Mouse (Mus musculus): ENCODE measurements around the gene Slc1a4. TPM values are rescaled to one million over a fixed set of nuclear protein-coding genes. Genes with fewer than 3 reads are reported as not detected.

Slc1a4 gene
- polyA plus RNA-seq, 1 experiment = 43.6 TPM

DNA sequence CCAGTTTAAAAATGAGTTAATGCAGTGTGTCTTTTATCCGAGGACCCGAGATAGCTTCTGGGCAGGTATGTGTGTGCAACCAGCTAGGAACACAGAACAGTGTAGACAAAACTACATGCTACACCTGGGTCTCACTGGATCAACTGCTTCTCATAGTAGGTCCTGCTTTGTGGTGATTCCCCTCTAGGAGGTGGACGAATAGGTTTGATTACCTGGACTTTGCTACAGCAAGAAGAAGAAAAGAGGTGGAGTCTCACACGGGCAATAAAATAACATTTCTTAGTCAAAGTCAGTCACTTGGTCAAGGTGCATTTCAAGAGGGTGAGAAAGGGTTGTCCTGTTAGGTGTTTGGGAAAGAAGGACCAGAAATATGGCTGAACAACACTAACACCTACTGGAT is 11.4 kb upstream of the Slc1a4 start:
- DNase-seq (ENCODE audit: low read depth) = no peak
- TF ChIP-seq POLR2A (IDR thresholded peaks at IDR 0.05; ENCODE audit: borderline replicate concordance, extremely low read depth, insufficient read depth, insufficient read length, poor library complexity, severe bottlenecking) (no peak), CTCF (IDR thresholded peaks at IDR 0.05; ENCODE audit: borderline replicate concordance, extremely low read depth, insufficient read depth, insufficient read length) (no peak)

GRCm38 (mm10) chr11:20341598-20341997 is 9.1 kb upstream of the Slc1a4 start:
- DNase-seq (ENCODE audit: low read depth) = no peak
- no peak for TF ChIP-seq POLR2A (IDR thresholded peaks at IDR 0.05; ENCODE audit: borderline replicate concordance, extremely low read depth, insufficient read depth, insufficient read length, poor library complexity, severe bottlenecking)
- no peak for TF ChIP-seq CTCF (IDR thresholded peaks at IDR 0.05; ENCODE audit: borderline replicate concordance, extremely low read depth, insufficient read depth, insufficient read length)

GRCm38 (mm10) chr11:20338703-20339102 is 6.2 kb upstream of the Slc1a4 start:
- DNase-seq (ENCODE audit: low read depth) = no peak
- no peak for TF ChIP-seq POLR2A (IDR thresholded peaks at IDR 0.05; ENCODE audit: borderline replicate concordance, extremely low read depth, insufficient read depth, insufficient read length, poor library complexity, severe bottlenecking)
- no peak for TF ChIP-seq CTCF (IDR thresholded peaks at IDR 0.05; ENCODE audit: borderline replicate concordance, extremely low read depth, insufficient read depth, insufficient read length)

GRCm38 (mm10) chr11:20334301-20334700 is 1.8 kb upstream of the Slc1a4 start:
- DNase-seq (ENCODE audit: low read depth) = no peak
- no peak for TF ChIP-seq POLR2A (IDR thresholded peaks at IDR 0.05; ENCODE audit: borderline replicate concordance, extremely low read depth, insufficient read depth, insufficient read length, poor library complexity, severe bottlenecking)
- TF ChIP-seq CTCF (IDR thresholded peaks at IDR 0.05; ENCODE audit: borderline replicate concordance, extremely low read depth, insufficient read depth, insufficient read length) = no peak

DNA sequence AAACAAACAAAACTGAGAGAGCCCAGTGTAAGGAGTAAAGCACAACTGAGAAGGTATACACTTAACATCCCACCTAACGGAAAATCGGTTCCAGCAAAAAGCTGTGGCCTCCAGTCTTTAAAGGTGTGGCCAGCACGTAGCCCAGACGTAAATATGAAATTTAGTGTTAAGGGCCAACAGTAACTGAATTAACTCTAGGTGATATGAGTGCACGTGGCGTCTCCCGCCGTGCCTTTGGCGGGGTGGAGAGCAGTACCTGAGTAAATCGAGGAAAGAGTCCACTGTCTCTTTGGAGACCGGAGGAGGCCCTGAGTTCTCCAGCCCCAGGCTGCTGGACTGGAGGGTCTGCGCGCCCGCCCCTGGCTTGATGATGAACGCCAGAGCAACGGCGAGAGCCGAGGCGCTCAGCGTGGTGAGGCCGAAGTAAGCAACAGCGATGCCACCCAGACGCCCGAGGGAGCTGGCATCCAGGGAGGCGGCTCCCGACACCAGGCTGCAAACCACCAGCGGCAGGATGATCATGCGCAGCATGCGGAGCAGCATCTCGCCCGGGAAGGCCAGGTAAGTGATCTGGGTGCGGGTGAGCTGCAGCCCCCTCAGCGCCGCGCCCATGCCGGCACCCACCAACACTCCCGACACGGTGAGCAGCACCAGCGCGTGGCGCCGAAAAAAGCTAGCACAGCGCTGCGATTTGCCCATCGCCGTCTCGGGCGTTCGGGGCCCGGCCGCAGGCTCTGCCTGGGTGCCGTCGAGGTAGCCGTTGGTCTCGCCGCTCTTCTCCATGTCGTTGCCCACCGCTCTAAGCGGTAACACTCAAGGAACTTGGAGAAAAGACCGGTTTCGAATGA is 599 bp downstream of the Slc1a4 start:
- peak; percentile 70 for DNase-seq (ENCODE audit: low read depth)
- no peak for TF ChIP-seq POLR2A (IDR thresholded peaks at IDR 0.05; ENCODE audit: borderline replicate concordance, extremely low read depth, insufficient read depth, insufficient read length, poor library complexity, severe bottlenecking)
- TF ChIP-seq CTCF (IDR thresholded peaks at IDR 0.05; ENCODE audit: borderline replicate concordance, extremely low read depth, insufficient read depth, insufficient read length) = no peak

DNA sequence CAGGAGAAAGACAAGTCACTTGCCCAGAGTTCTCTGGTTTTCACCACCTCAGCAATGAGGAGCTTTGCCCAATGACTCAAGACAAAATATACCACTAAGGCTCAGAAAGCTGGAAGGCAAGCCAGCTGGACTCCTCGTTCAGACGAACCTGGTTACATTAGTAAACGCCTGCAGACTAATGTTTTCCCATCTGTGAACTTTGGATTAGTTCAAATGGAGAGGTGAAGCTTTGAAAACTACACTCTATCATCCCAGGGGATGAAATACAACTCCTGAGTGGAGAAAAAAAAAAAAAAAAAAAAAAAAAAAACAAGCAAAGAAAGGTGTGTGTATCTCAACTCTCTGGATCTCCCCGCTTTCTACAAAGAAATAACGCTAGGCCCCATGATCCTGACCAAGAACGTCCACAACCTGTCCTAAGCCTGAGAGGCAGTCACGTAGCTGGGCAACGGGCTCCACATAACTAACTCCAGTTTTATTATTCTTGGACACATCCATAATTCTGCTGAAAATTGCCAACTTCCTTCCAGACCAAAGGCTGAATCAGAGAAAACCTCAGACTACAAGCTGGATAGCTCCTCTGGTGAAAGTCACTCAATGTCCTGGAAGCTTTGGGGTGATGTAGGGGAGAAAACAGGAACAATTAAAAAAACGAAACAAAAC is 1.4 kb downstream of the Slc1a4 start:
- DNase-seq (ENCODE audit: low read depth) = peak; percentile 25
- TF ChIP-seq POLR2A (IDR thresholded peaks at IDR 0.05; ENCODE audit: borderline replicate concordance, extremely low read depth, insufficient read depth, insufficient read length, poor library complexity, severe bottlenecking) (no peak), CTCF (IDR thresholded peaks at IDR 0.05; ENCODE audit: borderline replicate concordance, extremely low read depth, insufficient read depth, insufficient read length) (no peak)

DNA sequence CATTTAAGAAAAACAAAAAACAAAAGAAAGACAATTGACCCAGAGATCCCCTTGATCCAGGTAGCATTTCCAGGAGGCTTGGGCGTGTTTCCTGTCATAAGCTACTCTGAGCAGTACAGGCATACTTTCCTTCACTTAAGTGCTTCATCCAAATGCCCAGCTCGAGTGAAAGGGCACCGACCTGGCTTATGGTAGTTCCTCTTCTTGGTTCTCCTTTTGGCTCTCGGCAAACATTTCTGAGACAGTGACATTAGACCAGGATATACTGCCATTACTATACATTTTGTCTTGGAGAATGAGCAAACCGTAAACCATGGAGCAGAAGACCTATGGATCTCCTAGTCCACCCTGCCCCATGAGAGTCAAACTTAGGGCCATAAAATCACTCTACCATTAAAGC is 2.8 kb downstream of the Slc1a4 start:
- TF ChIP-seq POLR2A (IDR thresholded peaks at IDR 0.05; ENCODE audit: borderline replicate concordance, extremely low read depth, insufficient read depth, insufficient read length, poor library complexity, severe bottlenecking) (no peak), CTCF (IDR thresholded peaks at IDR 0.05; ENCODE audit: borderline replicate concordance, extremely low read depth, insufficient read depth, insufficient read length) (no peak)
- no peak for DNase-seq (ENCODE audit: low read depth)

GRCm38 (mm10) chr11:20328771-20329170 is 3.7 kb downstream of the Slc1a4 start:
- TF ChIP-seq CTCF (IDR thresholded peaks at IDR 0.05; ENCODE audit: borderline replicate concordance, extremely low read depth, insufficient read depth, insufficient read length) = no peak
- TF ChIP-seq POLR2A (IDR thresholded peaks at IDR 0.05; ENCODE audit: borderline replicate concordance, extremely low read depth, insufficient read depth, insufficient read length, poor library complexity, severe bottlenecking) = no peak

GRCm38 (mm10) chr11:20326328-20326995 is 6.1 kb downstream of the Slc1a4 start:
- TF ChIP-seq CTCF (IDR thresholded peaks at IDR 0.05; ENCODE audit: borderline replicate concordance, extremely low read depth, insufficient read depth, insufficient read length) (no peak), POLR2A (IDR thresholded peaks at IDR 0.05; ENCODE audit: borderline replicate concordance, extremely low read depth, insufficient read depth, insufficient read length, poor library complexity, severe bottlenecking) (no peak)
- no peak for DNase-seq (ENCODE audit: low read depth)

More at GRCm38 (mm10) chr11:20328771-20329170, 3.7 kb downstream of the Slc1a4 start:
- DNase-seq (ENCODE audit: low read depth) = no peak

GRCm38 (mm10) chr11:20325073-20325694 is 7.3 kb downstream of the Slc1a4 start:
- no peak for DNase-seq (ENCODE audit: low read depth)
- no peak for TF ChIP-seq CTCF (IDR thresholded peaks at IDR 0.05; ENCODE audit: borderline replicate concordance, extremely low read depth, insufficient read depth, insufficient read length)
- TF ChIP-seq POLR2A (IDR thresholded peaks at IDR 0.05; ENCODE audit: borderline replicate concordance, extremely low read depth, insufficient read depth, insufficient read length, poor library complexity, severe bottlenecking) = no peak

DNA sequence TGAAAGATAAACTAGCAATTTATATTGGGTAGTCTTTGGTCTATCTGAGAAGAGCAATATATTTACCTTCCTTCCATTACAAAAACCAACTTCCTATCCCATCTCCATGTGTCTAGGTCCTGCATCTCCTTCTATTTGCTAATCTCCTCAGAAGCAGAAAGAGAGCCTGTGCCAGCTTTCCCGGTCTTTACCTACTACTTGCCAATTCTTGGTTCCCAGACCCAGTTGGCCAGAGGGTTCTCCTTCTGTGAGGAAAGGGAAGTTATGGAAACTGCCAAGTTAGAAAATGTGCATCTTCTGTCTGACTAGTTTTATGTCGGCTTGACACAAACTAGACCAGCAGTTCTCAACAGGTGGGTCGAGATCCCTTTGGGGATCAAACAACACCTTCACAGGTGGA is 8.5 kb downstream of the Slc1a4 start:
- no peak for TF ChIP-seq CTCF (IDR thresholded peaks at IDR 0.05; ENCODE audit: borderline replicate concordance, extremely low read depth, insufficient read depth, insufficient read length)
- TF ChIP-seq POLR2A (IDR thresholded peaks at IDR 0.05; ENCODE audit: borderline replicate concordance, extremely low read depth, insufficient read depth, insufficient read length, poor library complexity, severe bottlenecking) = no peak
- no peak for DNase-seq (ENCODE audit: low read depth)

Data from brain, embryonic 14.5 days (tissue).